Mouse (Mus musculus) CD4-positive naive resting alpha-beta T cell, adult 76 days (primary cell): ENCODE results near the gene Olfr287. TPM values are rescaled to one million over a fixed set of nuclear protein-coding genes. Genes with fewer than 3 reads are reported as not detected.

ENCODE experiments used
- total RNA-seq: library from RNA; stranded (reverse); gene quantifications from one replicate; pipeline ENCODE4 v1.2.4, GENCODE M21; 2023

The Olfr287 gene
- not detected for total RNA-seq

GRCm38 (mm10) chr15:98220877-98221276 is at the start of gene Olfr287, which contains the start of gene Gm44579:
Olfr287 (minus strand) TSS chr15:98221056.
Gm44579 (minus strand) TSS chr15:98220977.

GRCm38 (mm10) chr15:98257193-98257592 is 36.3 kb upstream of the Olfr287 start, which contains the start of gene H1fnt:
H1fnt (minus strand) TSS chr15:98257293.

GRCm38 (mm10) chr15:98234350-98234749 is 13.5 kb upstream of the Olfr287 start, which contains the start of gene Olfr286:
Olfr286 (minus strand) TSS chr15:98234450.

GRCm38 (mm10) chr15:98195442-98195841 is 25.4 kb downstream of the Olfr287 start, which contains the start of gene Olfr288:
Olfr288 (minus strand) TSS chr15:98195542.

GRCm38 (mm10) chr15:98166963-98167644 is 53.8 kb downstream of the Olfr287 start, which contains the start of gene Ccdc184:
Ccdc184 (plus strand) TSS chr15:98167158.

GRCm38 (mm10) chr15:98165525-98165924 is 55.3 kb downstream of the Olfr287 start, which contains the start of gene Asb8:
Asb8 (minus strand) TSS chr15:98165625.

Other genes starting within 250 kb of the Olfr287 start
- gene Col2a1, start 216.4 kb downstream of the Olfr287 start, total RNA-seq: not detected
- gene Pfkm, start 128.5 kb downstream of the Olfr287 start, total RNA-seq: 8.7 TPM
- gene Senp1, start 127.3 kb downstream of the Olfr287 start, total RNA-seq: 51.6 TPM
- gene Asb8, start 55.4 kb downstream of the Olfr287 start, total RNA-seq: 14.3 TPM
- not detected for gene Ccdc184, start 53.9 kb downstream of the Olfr287 start, total RNA-seq
- gene Olfr288, start 25.5 kb downstream of the Olfr287 start, total RNA-seq: not detected
- gene Gm44579, start 79 bp downstream of the Olfr287 start, total RNA-seq: not detected
- not detected for gene Olfr286, start 13.4 kb upstream of the Olfr287 start, total RNA-seq
- gene H1fnt, start 36.2 kb upstream of the Olfr287 start, total RNA-seq: not detected
- gene Zfp641, start 75.1 kb upstream of the Olfr287 start, total RNA-seq: not detected
- not detected for gene Olfr285, start 96.3 kb upstream of the Olfr287 start, total RNA-seq
- not detected for gene Olfr284, start 119.9 kb upstream of the Olfr287 start, total RNA-seq
- not detected for gene Olfr283, start 159.9 kb upstream of the Olfr287 start, total RNA-seq
- gene Olfr282, start 210.2 kb upstream of the Olfr287 start, total RNA-seq: not detected
- gene Olfr281, start 231.5 kb upstream of the Olfr287 start, total RNA-seq: not detected
- not detected for gene OR5BS1P, start 248.8 kb upstream of the Olfr287 start, total RNA-seq